Mouse (Mus musculus) testis, adult 2 months (tissue): ENCODE data around the gene Ninj1. TPM values are rescaled to one million over a fixed set of nuclear protein-coding genes. Genes with fewer than 3 reads are reported as not detected.

Experiments
- H3K27ac ChIP-seq: fragments of 200-500 bp; 2 replicates; pipeline ENCODE4 v1.5.1; 2012; ENCODE audit warnings: low read depth, low read length; ENCODE audit not compliant: control insufficient read depth, insufficient read depth
- H3K27me3 ChIP-seq: fragments of 200-500 bp; 2 replicates; pipeline ENCODE4 v1.6.1; 2012; ENCODE audit warnings: mild to moderate bottlenecking, low read length, moderate library complexity; ENCODE audit not compliant: control insufficient read depth, insufficient read depth
- H3K36me3 ChIP-seq: fragments of 200-500 bp; 2 replicates; pipeline ENCODE4 v1.6.1; 2012; ENCODE audit warnings: mild to moderate bottlenecking, low read length; ENCODE audit not compliant: control insufficient read depth, insufficient read depth
- H3K4me1 ChIP-seq: fragments of 200-500 bp; 2 replicates; pipeline ENCODE4 v1.6.1; 2012; ENCODE audit warnings: low read length; ENCODE audit not compliant: control insufficient read depth, insufficient read depth
- H3K4me3 ChIP-seq: fragments of 200-500 bp; 2 replicates; pipeline ENCODE4 v1.5.1; 2012; ENCODE audit warnings: low read depth, mild to moderate bottlenecking, low read length, moderate library complexity, mixed read lengths; ENCODE audit not compliant: control insufficient read depth
- CTCF ChIP-seq: fragments of 200-500 bp; IDR thresholded peaks from 2 replicates; pipeline ENCODE4 v1.5.1; 2012; ENCODE audit warnings: low read depth, mild to moderate bottlenecking, inconsistent platforms, low read length, moderate library complexity; ENCODE audit not compliant: control insufficient read depth, insufficient read depth, insufficient replicate concordance
- POLR2A ChIP-seq: fragments of 200-500 bp; IDR thresholded peaks from 2 replicates; pipeline ENCODE4 v1.6.1; 2012; ENCODE audit warnings: low read depth, mild to moderate bottlenecking, inconsistent platforms, low read length, moderate library complexity; ENCODE audit not compliant: control insufficient read depth
- polyA plus RNA-seq: library from polyadenylated mRNA; depleted of rRNA; stranded (reverse); fragments of >200 nt; gene quantifications from 2 replicates; pipeline ENCODE4 v1.2.3, GENCODE M21; 2012

Ninj1 gene
- polyA plus RNA-seq, 1 experiment, result 30.9 TPM

DNA sequence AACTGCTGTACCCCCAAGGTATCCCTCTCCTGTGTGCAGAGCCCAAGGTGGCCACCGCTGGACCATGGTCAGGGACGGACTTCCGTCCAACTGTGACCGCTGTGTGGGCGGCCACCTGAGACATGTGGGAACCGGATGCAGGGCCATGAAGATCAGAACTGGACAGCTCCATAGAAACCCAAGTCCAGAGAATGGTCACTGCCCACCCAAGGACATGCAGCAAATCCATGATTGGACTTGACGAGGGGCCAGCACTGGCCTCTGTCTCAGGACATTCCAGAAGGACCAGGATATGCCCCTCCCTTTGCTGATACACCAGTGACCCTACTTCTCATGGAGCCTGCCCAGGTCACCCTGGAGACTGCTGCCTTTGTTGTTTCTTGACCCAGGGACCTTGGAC, 8.4 kb downstream of the Ninj1 start:
- no peaks in the 10 kb centered on the region; the same call in 1 of the 2 replicates for H3K4me1 ChIP-seq
- TF ChIP-seq POLR2A (no peak), CTCF (no peak)
- no peaks in the 10 kb centered on the region for H3K27me3 ChIP-seq
- no peak overlapping the region for H3K27ac ChIP-seq
- H3K36me3 ChIP-seq, result no peaks in the 10 kb centered on the region
- H3K4me3 ChIP-seq, result no peak overlapping the region

DNA sequence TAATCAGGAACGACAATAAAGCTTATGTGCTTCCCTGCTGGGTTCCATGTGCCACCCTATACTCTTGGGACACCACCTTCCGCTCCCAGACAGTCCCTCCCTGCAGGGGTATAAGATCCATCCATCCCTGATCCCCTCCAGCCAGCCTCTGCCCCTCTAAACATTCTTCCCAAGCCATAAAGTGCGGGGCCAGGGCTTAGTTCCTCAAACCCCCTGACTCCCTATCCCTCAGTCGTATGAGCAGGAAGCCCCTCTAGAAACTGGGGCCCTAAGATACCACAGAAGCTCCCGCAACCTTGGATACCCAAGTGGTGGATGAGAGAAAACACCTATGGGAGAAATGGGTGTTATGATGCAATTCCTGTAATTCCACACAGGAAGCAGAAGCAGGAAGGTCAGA, 8.9 kb downstream of the Ninj1 start:
- Histone ChIP-seq H3K36me3 (no peaks in the 10 kb centered on the region), H3K4me1 (no peaks in the 10 kb centered on the region; the same call in 1 of the 2 replicates), H3K27me3 (no peaks in the 10 kb centered on the region), H3K27ac (no peak overlapping the region), H3K4me3 (no peak overlapping the region)
- TF ChIP-seq POLR2A, result no peak
- no peak for TF ChIP-seq CTCF

DNA sequence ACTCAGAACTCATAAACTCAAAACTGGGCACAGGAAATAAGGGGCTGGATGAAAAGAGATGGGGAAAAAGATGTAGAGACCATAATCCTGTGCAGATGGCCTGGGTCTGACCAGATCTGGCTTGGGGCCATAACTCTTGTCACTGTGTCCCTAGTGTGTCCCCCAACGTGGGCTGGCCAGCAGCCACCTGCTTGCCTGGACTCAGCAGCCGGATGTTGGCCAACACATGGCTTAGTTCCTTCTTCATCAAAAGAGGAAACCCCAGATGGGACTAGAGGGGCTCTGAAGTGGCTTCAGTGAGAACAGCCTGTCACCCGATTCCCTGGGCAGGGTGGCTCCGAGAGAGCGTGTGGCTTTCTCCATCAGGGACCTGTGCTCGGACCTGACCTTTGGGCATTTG, 9.5 kb downstream of the Ninj1 start:
- TF ChIP-seq POLR2A (no peak), CTCF (no peak)
- no peaks in the 10 kb centered on the region; the same call in 1 of the 2 replicates for H3K4me1 ChIP-seq
- no peaks in the 10 kb centered on the region for H3K27me3 ChIP-seq
- H3K36me3 ChIP-seq, result no peaks in the 10 kb centered on the region
- H3K27ac ChIP-seq, result no peak overlapping the region
- no peak overlapping the region for H3K4me3 ChIP-seq

DNA sequence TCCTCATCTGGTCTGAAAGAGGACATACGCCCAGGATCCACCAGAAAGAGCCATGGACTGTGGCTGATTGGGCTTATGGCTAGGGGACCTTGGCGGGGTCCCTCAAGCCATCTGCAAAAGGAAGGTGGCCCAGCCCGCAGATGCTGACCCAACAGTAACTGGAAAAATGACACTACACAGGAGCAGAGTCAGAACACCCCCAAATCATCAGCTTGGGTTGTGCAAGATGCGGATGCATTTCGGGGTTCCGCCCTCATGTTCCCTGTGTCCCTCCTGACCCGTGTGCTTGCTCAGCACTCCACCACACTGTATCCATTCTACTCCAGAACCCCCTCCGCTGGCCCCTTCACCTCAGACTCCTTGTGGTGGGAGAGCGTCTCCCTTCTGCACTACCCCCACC, 11.4 kb downstream of the Ninj1 start:
- no peak overlapping the region for H3K27ac ChIP-seq
- no peaks in the 10 kb centered on the region; the same call in 1 of the 2 replicates for H3K4me1 ChIP-seq
- TF ChIP-seq POLR2A, result no peak
- TF ChIP-seq CTCF, result no peak
- no peaks in the 10 kb centered on the region for H3K36me3 ChIP-seq
- no peak overlapping the region for H3K4me3 ChIP-seq
- no peaks in the 10 kb centered on the region for H3K27me3 ChIP-seq

DNA sequence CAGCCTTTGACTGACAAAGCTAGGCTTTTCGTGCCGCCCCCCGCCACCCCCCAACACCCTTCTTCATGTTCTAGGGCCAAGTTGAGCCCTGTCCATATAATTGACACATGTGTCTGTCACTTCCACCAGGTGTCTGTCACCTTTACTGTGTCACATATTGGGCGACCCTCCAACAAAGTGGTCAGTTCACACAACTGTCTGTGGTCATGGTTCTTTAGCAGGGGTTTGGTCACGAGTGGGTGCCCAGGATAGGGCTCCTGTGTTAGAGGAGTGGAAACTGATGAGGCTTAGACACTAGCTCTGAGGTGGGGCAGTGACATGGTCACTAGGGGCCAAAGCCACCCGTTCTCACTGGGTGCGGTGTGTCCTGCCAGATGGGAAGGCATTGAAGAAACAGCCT, 12.6 kb downstream of the Ninj1 start:
- Histone ChIP-seq H3K27ac (no peak overlapping the region), H3K4me1 (no peaks in the 10 kb centered on the region; the same call in 1 of the 2 replicates), H3K4me3 (no peak overlapping the region), H3K36me3 (no peaks in the 10 kb centered on the region), H3K27me3 (no peaks in the 10 kb centered on the region)
- TF ChIP-seq CTCF, result no peak
- TF ChIP-seq POLR2A, result no peak

DNA sequence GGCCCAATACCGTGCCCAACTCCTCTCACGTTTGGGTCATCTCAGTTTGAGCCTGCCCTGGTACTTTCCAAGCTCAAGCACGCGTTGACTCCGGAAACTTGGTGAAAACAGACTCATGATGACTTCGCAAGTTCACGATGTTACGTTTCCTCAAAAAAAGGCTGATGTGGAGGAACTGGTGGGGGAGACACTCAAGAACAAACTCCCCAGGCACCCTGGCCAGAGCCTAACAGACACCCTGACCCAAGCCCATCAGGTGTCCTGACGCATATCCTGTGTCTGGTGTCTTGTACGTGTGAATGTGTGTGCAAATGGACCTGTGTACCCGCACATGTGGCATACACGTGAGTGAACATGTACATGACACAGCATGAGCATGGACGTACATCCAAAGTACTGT, 13.4 kb downstream of the Ninj1 start:
- H3K36me3 ChIP-seq, result no peaks in the 10 kb centered on the region
- no peaks in the 10 kb centered on the region for H3K27me3 ChIP-seq
- no peak overlapping the region for H3K4me3 ChIP-seq
- TF ChIP-seq CTCF (no peak), POLR2A (no peak)
- H3K27ac ChIP-seq, result no peak overlapping the region
- H3K4me1 ChIP-seq, result peaks cover 2% of the 10 kb centered on the region

DNA sequence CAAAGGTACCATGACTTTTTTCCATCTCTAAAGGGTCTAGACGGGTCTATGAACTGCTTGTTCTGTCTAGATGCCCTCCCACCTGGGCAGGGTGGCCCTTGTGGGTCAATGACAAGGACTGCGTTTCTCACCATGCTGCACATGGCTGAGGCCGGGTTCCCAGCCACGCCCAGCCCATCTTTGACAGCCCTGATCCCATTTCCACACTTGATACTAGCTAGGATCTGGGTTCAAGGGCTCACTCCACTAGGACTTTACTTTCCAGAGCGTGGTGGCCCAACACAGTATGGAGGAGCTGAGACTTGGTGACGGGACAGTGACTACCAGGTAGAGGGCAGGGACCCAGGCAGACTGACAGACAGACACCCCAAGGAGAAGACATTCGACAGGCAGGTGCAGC, 15.3 kb downstream of the Ninj1 start:
- TF ChIP-seq POLR2A (no peak), CTCF (no peak)
- H3K27ac ChIP-seq, result no peak overlapping the region
- no peaks in the 10 kb centered on the region for H3K27me3 ChIP-seq
- peaks cover 2% of the 10 kb centered on the region for H3K4me1 ChIP-seq
- H3K36me3 ChIP-seq, result no peaks in the 10 kb centered on the region
- H3K4me3 ChIP-seq, result no peak overlapping the region

DNA sequence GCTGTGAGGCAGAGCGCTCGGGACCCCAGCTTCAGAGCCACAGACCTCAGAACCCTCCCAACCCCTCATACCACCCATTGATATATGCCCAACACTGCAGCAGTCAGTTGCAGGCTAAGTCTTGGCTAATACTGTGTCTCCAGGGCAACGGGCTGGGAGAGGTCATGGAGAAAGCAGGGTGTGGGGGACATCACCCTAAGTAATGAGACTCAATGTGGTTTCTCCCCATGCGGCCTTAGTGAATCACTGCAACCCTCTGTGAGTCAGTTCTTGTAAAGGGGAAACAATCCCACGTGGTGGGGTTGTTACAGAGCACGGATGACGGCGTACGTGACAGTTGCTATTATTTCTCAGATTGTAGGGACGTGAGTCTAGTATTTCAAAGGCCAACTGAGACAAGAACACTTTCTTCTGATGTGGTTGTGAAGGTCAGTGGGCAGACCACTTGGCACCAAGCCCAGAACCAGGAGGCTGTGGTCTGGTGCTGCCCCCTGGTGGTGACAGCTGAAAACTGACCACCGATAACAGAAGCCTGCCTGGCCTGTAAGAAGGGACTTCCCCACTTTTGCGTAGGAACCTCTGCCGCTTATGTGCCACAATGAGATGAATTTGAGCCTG, 18.2 kb downstream of the Ninj1 start:
- H3K4me3 ChIP-seq, result no peak overlapping the region

More for the DNA sequence above, 18.2 kb downstream of the Ninj1 start:
- no peaks in the 10 kb centered on the region for H3K27me3 ChIP-seq
- H3K36me3 ChIP-seq, result no peaks in the 10 kb centered on the region
- H3K27ac ChIP-seq, result no peak overlapping the region
- TF ChIP-seq POLR2A, result no peak
- TF ChIP-seq CTCF, result peak; percentile 95
- peaks cover 2% of the 10 kb centered on the region for H3K4me1 ChIP-seq
